Mouse (Mus musculus): Measurements from ENCODE around the gene Far2.

DNA sequence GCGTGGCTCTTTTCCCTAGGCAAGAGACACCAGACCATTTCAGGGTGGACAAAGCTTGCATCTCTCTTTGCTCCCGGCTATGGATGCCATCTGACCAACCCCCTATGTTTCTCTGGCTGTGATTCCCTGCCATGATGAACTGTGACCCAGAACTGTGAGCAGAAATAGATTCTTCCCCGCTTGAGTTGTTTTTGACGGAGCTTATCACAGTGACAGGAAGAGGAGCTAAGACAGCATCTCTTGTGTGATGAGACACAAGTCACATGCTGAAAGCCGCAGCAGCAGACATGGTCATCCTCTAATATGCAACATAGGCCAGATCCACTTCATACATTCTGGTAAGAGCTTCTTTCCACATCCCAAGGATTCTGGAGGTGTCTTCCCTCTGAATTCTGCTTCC is 69.3 kb downstream of the Far2 start:
- no peak for TF ChIP-seq CTCF (IDR thresholded peaks at IDR 0.05; ENCODE audit: extremely low read depth, insufficient read depth, insufficient read length, insufficient replicate concordance)
- TF ChIP-seq POLR2A (IDR thresholded peaks at IDR 0.05; ENCODE audit: low read depth, low read length) = no peak

Measured in spleen, adult 2 months (tissue).